Mouse (Mus musculus): ENCODE measurements at regions not wholly inside any gene's neighbourhood (a gene's known extent, or its start where the extent isn't known, plus 50 kb on each side); places are given as distances from the start of the nearest gene placed in this dataset.
"Not testable (repeated sequence)": the region's sequence is repeated elsewhere in the genome, so short reads cannot be mapped to it uniquely, and the experiment has no call there.

DNA sequence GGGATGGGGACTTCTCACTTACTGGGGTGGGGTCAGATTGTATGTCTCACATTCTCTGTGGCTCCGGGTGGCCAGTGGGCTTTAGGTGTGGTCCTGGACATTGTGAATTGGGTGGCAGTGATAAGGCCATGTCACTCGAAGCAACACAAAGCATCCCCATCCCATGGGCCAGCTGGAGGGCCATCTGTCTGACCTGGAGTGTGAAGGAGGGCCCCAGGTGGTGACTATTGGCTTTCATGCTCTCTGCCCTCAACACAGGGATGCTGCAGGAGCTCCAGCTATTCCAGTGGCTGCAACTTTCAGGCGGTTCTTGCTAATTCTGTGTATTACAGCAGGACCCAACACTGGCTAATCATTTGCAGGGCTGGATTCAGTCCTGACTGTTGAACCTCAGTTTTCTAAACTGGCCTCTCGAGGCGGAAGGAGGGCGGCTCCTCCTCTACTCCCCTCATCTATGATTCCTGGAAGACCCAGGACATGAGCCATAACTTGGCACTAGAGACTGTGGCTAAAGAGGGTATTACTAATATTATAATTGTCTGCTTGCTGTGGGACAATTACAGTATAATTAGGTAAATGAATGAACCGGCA, 64.1 kb downstream of the 9530068E07Rik start:
- DNase-seq (ENCODE audit: extremely low spot score in 1 of 2, low spot score in 1 of 2) = no peak

DNA sequence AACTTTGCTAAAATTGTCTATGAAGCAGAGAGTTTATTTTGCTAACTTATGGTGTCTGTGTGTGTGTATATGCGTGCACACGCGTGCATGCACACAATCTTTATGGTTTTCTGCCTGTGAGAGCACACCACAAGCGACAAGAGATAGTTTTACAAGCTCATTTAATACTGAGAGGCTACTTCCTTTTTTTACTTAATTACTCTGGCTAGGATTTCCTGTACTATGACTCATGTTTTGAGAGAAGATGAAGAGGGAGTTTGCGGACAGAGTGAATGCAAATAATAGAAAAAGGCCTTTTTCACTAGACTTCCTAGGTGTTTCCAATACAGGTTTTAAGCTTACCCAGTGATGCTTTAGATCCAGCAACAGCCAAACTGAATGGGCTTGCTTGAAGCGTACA, 74.9 kb downstream of the 9530068E07Rik start:
- DNase-seq (ENCODE audit: extremely low spot score in 1 of 2, low spot score in 1 of 2) = not testable (repeated sequence)

DNA sequence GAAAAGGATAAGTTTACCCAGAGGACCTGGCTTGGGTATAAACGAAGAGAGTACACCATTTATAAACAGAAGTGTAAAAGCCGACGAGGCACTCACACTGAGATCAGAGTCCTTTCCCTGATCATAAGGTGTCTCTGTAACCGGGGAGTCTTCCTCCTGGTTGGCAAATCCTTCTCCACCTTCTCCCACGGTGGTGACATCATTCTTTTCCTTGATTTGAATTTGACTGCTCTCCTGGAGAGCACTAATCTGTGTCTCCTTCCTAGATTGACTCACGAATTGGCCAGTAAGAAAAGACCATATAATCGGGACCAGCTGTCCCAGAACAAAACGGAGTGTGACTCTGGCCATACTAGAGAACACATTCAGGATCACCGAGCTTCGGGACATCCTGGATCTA, 83.9 kb downstream of the 9530068E07Rik start:
- not testable (repeated sequence) for DNase-seq (ENCODE audit: extremely low spot score in 1 of 2, low spot score in 1 of 2)

- DNase-seq (ENCODE audit: extremely low spot score in 1 of 2, low spot score in 1 of 2) = not testable (repeated sequence)
Measured at GRCm38 (mm10) chr11:52480694-52481093, 84.5 kb downstream of the 9530068E07Rik start.

DNA sequence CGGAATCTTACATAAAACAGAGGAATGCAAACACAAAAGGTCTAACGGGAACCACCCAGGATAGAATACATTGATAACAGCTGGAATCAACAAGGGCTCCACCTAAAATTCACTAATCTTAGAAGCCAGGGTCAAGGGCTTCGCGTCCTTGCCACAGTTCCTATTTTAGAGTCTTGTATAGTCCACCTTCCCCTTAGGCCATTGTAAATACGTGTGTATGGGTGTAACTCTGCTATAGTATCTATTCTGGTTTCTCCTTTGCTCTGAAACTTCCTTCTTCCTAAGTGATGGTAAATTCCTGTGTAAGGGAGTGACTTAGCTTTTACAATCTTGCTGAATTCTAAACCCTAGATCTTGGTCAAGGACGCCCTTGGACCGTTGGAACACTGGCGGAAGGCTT, 87.3 kb downstream of the 9530068E07Rik start:
- DNase-seq (ENCODE audit: extremely low spot score in 1 of 2, low spot score in 1 of 2) = not testable (repeated sequence)

GRCm38 (mm10) chr11:52488538-52488937, 92.3 kb downstream of the 9530068E07Rik start:
- peak in 1 of 2 experiments; percentile 48 for DNase-seq (ENCODE audit: extremely low spot score in 1 of 2, low spot score in 1 of 2)

DNA sequence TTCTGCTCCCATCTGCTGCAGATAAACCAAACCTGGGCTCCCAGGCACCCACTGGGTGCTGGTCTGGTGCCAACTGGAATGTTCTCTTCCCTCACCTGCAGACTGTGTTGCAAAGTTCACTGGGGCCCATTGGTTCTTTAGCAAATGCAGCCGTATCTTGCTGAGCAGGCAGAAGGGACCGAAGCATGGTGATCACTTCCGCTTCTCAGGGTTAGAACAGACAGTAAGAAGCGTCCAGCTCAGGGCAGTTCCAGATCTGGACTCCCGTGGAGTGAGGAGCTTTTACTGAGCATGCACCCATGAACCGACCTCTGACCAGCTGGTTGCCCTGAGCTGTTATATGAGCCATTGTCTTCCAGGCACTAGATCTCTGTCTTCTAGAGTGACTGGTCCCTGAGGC, 97.1 kb downstream of the 9530068E07Rik start:
- DNase-seq (ENCODE audit: extremely low spot score in 1 of 2, low spot score in 1 of 2) = no peak

DNA sequence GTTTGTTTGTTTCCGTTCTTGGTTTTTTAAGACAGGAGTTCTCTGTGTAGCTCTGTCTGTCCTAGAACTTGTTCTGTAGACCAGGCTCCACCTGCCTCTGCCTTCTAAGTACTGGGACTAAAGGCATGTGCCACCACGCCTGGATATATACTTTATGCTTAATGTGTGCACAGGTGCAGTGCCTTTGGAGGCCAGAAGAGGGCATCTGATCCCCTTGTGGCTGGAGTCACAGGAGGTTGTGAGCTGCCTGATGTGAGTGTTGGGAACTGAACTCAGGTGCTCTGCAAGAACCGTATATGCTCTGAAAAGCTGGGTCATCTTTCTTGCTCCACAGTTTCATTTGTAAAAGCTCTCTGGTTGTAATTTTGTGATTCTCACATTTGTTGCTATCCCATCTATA, 100.7 kb downstream of the 9530068E07Rik start:
- DNase-seq (ENCODE audit: extremely low spot score in 1 of 2, low spot score in 1 of 2) = no peak

- DNase-seq (ENCODE audit: extremely low spot score in 1 of 2, low spot score in 1 of 2) = no peak
Measured at GRCm38 (mm10) chr11:52502759-52503365, 106.6 kb downstream of the 9530068E07Rik start.

- DNase-seq (ENCODE audit: extremely low spot score in 1 of 2, low spot score in 1 of 2) = no peak
Measured at GRCm38 (mm10) chr11:52511831-52512297, 115.6 kb downstream of the 9530068E07Rik start.

DNA sequence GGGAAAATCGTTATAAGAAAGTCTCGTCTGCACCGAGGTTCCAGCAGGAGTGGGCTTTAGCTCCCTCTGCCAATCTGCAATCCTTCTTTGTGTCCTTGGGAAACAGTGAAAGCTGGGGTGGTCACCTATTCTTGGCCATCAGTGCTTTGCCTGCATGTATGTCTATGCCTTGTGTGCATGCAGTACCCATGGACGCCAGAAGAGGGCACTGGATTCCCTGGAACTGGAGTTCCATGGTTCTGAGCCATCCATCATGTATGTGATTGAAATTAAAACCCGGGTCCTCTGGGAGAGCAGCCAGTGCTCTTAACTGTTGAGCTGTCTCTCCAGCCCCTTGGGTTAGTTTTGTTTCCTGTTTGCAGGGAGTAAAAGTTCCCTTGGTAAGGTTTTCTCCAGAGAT, 121.1 kb downstream of the 9530068E07Rik start:
- DNase-seq (ENCODE audit: extremely low spot score in 1 of 2, low spot score in 1 of 2) = no peak

DNA sequence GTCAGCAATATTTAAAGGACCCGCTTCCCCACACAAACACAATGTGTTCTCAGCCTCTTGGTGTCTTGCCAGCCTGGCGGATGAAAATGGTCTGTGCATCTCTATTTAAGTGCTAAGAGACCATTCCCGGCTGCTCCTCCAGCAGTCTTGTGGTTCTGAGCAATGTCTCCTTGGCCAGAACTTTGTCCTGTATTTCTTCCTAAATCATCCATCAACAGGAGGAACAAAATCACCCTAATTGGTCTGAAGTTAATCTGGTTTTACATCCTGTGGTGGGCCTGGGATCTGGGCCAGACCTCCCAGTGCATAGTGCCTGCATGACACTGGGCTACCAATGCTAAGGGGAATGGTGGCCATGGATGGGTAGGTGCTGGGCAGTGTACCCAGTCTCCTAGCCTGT, 123.6 kb downstream of the 9530068E07Rik start:
- DNase-seq (ENCODE audit: extremely low spot score in 1 of 2, low spot score in 1 of 2) = no peak

DNA sequence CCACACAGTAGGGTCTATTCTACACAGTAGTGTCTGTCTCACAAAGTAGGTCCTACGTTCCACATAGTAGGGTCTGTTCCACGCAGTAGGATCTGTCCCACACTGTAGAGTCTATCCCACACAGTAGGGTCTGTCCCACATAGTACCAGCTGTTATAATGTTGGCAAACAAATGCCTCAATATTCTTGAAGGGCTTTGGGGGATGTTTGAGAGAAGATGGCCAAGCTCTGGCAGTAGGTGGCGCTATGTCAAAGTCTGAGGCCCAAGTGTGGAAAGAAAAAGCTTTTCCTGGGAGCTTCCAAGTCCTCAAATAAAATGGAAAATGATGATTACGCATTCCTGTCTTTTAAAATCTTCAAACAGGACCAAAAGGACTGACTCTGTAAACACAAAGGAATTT, 125.7 kb downstream of the 9530068E07Rik start:
- DNase-seq (ENCODE audit: extremely low spot score in 1 of 2, low spot score in 1 of 2) = peak; percentile 38 to 87

DNA sequence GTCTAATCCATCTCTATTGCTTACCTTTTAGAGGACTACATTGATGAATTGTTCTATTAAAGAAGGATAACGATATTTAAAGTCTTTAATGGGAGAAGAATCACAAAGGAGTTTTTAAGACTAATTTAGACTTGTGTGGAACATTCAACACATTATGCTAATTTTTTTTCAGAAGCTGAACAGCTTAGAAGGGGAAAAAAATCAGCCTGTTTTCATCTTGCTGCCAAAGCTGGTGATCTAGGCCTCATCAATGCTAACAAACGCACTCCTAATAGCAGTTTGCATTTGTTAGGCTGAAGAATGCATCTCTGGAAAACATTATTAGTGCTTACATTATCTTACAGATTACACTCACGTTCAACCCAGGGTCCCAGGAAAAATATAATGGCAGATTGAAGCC, 126.2 kb downstream of the 9530068E07Rik start:
- no peak for DNase-seq (ENCODE audit: extremely low spot score in 1 of 2, low spot score in 1 of 2)

DNA sequence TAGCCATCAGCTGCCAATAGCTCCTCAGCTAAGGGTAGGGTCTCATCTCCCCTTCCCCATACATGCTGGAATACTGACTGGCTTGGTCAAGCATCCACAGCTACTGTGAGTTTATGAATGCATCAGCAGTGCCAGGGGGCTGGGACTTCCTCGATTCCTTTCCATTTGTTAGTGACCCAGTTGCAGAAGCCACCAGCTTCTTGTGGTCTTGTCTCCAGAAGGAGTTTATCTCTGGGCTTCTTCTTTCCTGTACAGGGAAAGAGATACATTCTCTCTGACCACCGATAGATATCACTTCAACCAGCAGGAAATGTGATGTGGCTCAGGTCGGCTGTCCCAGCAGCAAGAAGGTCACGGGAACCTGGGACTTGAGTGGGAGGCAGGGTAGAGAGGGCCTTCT, 127.0 kb downstream of the 9530068E07Rik start:
- DNase-seq (ENCODE audit: extremely low spot score in 1 of 2, low spot score in 1 of 2) = no peak

DNA sequence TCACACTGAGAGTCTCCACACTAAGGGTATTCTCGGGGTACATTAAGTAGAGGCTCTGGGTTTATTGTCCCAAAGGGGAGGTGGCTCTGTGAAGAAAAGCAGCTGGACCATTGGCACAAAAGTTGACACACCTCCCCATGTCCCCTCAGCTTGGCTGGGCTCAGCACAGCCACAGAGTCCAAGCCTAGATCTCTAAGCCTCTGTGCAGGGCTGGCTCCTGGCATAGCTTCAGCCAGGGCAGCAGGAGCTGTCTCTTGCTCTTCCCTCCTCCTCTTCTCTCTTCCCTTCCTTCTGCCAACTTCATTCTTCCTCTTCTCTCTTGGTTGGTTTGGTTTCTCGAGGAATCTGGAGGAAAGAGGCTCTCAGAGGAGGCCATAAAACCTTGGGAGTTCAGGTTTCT, 127.4 kb downstream of the 9530068E07Rik start:
- DNase-seq (ENCODE audit: extremely low spot score in 1 of 2, low spot score in 1 of 2) = no peak

DNA sequence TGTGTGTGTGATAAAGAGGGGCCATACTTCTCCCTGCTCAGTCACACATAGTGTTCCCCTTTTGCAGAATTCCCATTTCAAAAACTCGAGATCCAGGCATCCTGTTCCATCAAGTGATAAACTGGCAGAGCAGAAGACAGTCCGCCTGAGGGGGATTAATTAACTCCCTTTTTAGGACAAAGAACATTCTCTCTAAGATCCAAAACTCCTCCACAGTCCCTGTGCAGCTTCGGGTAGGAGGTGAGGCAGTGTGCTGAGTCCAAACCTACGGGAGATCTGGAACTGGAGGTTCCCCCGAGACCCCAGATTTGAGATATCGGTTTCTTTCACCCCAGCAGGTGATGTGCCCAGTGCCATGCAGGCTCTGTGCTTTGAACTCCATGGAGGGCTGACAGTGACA, 129.2 kb downstream of the 9530068E07Rik start:
- peak in 1 of 2 experiments; percentile 32 for DNase-seq (ENCODE audit: extremely low spot score in 1 of 2, low spot score in 1 of 2)

DNA sequence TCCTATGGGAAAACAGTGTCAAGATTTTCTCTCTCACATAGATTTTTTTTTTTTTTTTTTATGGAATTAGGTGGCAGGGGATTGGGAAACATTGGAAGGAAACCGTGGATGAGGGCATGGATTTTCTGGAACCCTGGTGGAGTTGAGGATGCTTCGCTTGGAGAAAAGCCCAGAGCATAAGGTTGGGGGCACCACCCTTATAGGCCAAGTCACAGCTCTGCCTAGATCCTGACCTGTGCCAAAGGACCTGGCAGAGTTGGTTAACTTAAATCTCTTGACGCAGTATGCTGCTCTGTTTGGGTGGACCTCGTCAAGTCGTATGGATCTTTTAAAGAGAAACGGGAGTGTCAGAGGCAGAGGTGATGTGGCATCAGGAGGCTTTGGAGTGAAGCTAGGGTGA, 130.1 kb downstream of the 9530068E07Rik start:
- DNase-seq (ENCODE audit: extremely low spot score in 1 of 2, low spot score in 1 of 2) = no peak

DNA sequence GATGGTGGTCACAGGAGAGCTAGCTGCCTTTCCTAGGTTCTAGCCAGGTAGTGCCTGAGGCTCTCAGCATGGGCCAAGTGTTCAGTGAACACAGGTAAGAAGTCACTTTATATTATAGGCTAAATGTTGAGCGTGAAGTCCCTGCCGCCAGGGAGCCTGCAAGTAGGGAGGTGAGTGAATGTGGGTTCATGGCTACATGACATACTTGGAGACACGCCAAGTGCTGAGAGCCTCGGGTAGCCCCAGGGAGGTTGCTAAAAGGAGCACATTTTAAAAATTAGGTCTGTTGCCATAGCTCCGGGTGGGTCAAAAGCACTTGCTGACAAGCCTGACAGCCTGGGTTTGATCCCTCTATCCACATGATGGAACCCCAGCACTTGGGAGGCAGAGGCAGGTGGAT, 137.2 kb downstream of the 9530068E07Rik start:
- no peak for DNase-seq (ENCODE audit: extremely low spot score in 1 of 2, low spot score in 1 of 2)

GRCm38 (mm10) chr11:52534586-52534985, 138.4 kb downstream of the 9530068E07Rik start:
- peak in 1 of 2 experiments; percentile 51 for DNase-seq (ENCODE audit: extremely low spot score in 1 of 2, low spot score in 1 of 2)

DNA sequence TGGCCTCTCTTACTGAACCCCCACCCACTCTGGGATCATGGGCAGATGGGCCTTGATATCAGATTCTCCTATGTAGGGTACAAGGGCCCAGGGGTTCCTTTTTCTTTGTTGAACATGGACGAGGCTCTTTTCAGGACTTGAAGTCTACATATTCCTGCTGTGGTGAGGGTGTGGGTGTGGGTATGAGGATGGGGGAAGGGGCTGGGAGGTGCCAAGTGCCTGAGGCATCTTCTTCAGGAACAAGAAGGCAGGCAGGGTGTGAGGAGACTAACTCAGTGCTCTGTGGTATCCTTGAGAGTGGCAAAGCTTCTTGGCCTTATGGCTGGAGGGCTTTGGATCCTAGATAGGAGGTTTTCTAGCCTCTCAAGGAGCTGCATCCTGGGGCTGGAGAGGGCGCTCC, 140.0 kb downstream of the 9530068E07Rik start:
- peak in 1 of 2 experiments; percentile 38 for DNase-seq (ENCODE audit: extremely low spot score in 1 of 2, low spot score in 1 of 2)

DNA sequence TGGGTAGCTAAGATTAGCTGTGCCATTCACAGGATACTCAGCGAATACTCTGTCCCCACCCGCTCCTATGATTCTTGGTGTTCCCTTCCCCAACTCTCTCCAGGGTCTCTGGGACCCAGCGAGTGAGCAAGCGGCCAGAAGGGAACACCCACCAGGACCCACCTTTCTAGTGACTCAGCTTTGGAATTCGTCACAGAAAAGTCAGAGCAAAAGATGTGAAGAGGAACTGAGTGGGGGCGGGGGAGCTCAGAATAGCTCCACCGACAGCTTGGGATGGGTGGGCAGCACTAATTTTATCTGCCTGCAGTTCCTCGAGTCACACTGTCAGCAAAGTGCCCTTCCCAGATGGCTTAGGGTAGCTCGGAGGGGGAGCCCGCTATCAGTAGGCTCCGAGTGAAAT, 140.6 kb downstream of the 9530068E07Rik start:
- DNase-seq (ENCODE audit: extremely low spot score in 1 of 2, low spot score in 1 of 2) = peak; percentile 89 to 90

Measured in frontal cortex, adult 2 months (tissue).